Mouse (Mus musculus): ENCODE results near the gene Ank3.
"Not testable (repeated sequence)": the region's sequence is repeated elsewhere in the genome, so short reads cannot be mapped to it uniquely, and the experiment has no call there.

Ank3 gene

DNA sequence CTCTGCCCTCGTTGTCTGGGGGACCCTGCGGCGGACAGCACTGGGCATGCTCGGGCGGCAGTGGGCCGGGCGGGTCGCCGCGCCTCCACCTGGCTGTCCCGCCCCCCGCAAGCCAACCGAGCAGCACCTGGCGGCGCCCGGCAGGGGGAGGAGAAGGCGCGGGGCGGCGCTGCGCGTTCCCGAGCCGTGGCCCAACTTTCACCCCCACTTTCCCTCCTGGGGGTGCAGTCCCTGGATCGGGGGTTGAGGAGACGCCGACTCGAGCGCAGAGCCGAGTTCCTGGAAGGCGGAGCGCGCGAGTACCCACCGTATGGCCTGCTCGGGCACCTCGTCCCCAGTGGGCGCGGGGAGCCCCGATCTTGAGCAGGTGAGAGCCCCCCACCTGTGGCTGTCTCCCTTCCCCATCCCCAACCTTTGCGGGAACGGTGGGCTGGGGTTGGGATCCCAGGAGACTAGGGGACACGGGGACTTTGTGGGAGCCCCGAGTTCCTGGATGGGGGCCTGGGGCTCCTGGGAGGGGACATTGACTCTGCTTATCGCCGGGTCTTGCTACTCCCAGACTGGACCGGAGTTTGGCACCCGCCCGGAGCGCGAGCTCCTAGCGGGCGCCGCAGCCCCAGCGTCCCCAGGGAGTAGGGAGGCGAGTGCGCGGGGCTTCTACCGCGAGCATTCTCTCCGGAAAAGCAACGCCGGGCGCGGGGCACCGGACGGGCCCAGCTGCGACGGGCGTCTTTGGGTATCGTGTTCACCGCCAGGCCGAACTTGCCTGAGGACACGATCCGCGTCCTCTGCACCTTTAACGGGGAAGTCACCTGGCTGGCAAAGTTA is at the start of gene Ank3:
Gene Ank3 (plus strand): TSS at position 11 of the 828 bp plus-strand sequence.
- Histone ChIP-seq H3K36me3 (ENCODE audit: control insufficient read depth, insufficient read depth, low read length, poor library complexity, severe bottlenecking) (no peaks in the 10 kb centered on the region), H3K27me3 (ENCODE audit: control insufficient read depth, insufficient read depth, low read length, poor library complexity, severe bottlenecking) (no peaks in the 10 kb centered on the region)
- no peak for DNase-seq (ENCODE audit: low read depth, low spot score)

GRCm38 (mm10) chr10:69351071-69351841 is 47.3 kb upstream of the Ank3 start:
- H3K36me3 ChIP-seq (ENCODE audit: control insufficient read depth, insufficient read depth, low read length, poor library complexity, severe bottlenecking): no peaks in the 10 kb centered on the region
- DNase-seq (ENCODE audit: low read depth, low spot score): peak; percentile 4
- H3K27me3 ChIP-seq (ENCODE audit: control insufficient read depth, insufficient read depth, low read length, poor library complexity, severe bottlenecking): no peaks in the 10 kb centered on the region

- DNase-seq (ENCODE audit: low read depth, low spot score): no peak
- no peaks in the 10 kb centered on the region for H3K36me3 ChIP-seq (ENCODE audit: control insufficient read depth, insufficient read depth, low read length, poor library complexity, severe bottlenecking)
Observed at GRCm38 (mm10) chr10:69351842-69352211, 46.7 kb upstream of the Ank3 start.

GRCm38 (mm10) chr10:69352212-69353085 is 46.1 kb upstream of the Ank3 start, which contains the start of gene Cdk1:
TSS of gene Cdk1 (minus strand) at chr10:69352938.
- no peaks in the 10 kb centered on the region for H3K36me3 ChIP-seq (ENCODE audit: control insufficient read depth, insufficient read depth, low read length, poor library complexity, severe bottlenecking)
- peak; percentile 88 for DNase-seq (ENCODE audit: low read depth, low spot score)
- no peaks in the 10 kb centered on the region for H3K27me3 ChIP-seq (ENCODE audit: control insufficient read depth, insufficient read depth, low read length, poor library complexity, severe bottlenecking)

More at GRCm38 (mm10) chr10:69351842-69352211, 46.7 kb upstream of the Ank3 start:
- H3K27me3 ChIP-seq (ENCODE audit: control insufficient read depth, insufficient read depth, low read length, poor library complexity, severe bottlenecking): no peaks in the 10 kb centered on the region

GRCm38 (mm10) chr10:69353086-69353479 is 45.5 kb upstream of the Ank3 start:
- H3K36me3 ChIP-seq (ENCODE audit: control insufficient read depth, insufficient read depth, low read length, poor library complexity, severe bottlenecking); H3K27me3 ChIP-seq (ENCODE audit: control insufficient read depth, insufficient read depth, low read length, poor library complexity, severe bottlenecking); DNase-seq (ENCODE audit: low read depth, low spot score): not testable (repeated sequence)

DNA sequence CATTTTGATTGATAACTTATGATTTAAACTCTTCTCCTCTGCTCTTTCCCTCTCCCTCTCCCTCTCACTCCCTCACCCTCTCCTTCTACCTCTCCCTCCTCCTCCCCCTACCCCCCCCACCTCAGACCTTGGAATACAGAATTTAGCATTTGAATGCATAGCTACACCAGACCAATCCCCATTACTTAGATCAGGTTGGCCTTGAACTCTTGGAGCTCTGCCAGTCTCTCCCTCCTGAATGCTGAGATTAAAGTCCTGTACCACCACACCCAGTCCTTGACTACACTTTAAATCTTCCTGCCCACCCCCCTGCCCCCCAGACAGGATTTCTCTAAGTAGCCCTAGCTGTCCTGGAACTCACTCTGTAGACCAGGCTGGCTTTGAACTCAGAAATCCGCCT is 38.9 kb upstream of the Ank3 start:
- H3K27me3 ChIP-seq (ENCODE audit: control insufficient read depth, insufficient read depth, low read length, poor library complexity, severe bottlenecking): no peaks in the 10 kb centered on the region

GRCm38 (mm10) chr10:69366208-69366607 is 32.4 kb upstream of the Ank3 start:
- no peaks in the 10 kb centered on the region for H3K36me3 ChIP-seq (ENCODE audit: control insufficient read depth, insufficient read depth, low read length, poor library complexity, severe bottlenecking)
- H3K27me3 ChIP-seq (ENCODE audit: control insufficient read depth, insufficient read depth, low read length, poor library complexity, severe bottlenecking): no peaks in the 10 kb centered on the region
- no peak for DNase-seq (ENCODE audit: low read depth, low spot score)

More for the DNA sequence above, 38.9 kb upstream of the Ank3 start:
- DNase-seq (ENCODE audit: low read depth, low spot score): no peak
- H3K36me3 ChIP-seq (ENCODE audit: control insufficient read depth, insufficient read depth, low read length, poor library complexity, severe bottlenecking): no peaks in the 10 kb centered on the region

GRCm38 (mm10) chr10:69366877-69367387 is 31.6 kb upstream of the Ank3 start:
- H3K27me3 ChIP-seq (ENCODE audit: control insufficient read depth, insufficient read depth, low read length, poor library complexity, severe bottlenecking): no peaks in the 10 kb centered on the region
- peak; percentile 49 for DNase-seq (ENCODE audit: low read depth, low spot score)

GRCm38 (mm10) chr10:69369321-69369720 is 29.3 kb upstream of the Ank3 start:
- Histone ChIP-seq H3K36me3 (ENCODE audit: control insufficient read depth, insufficient read depth, low read length, poor library complexity, severe bottlenecking) (no peaks in the 10 kb centered on the region), H3K27me3 (ENCODE audit: control insufficient read depth, insufficient read depth, low read length, poor library complexity, severe bottlenecking) (no peaks in the 10 kb centered on the region)
- DNase-seq (ENCODE audit: low read depth, low spot score): no peak

More at GRCm38 (mm10) chr10:69366877-69367387, 31.6 kb upstream of the Ank3 start:
- H3K36me3 ChIP-seq (ENCODE audit: control insufficient read depth, insufficient read depth, low read length, poor library complexity, severe bottlenecking): no peaks in the 10 kb centered on the region

GRCm38 (mm10) chr10:69371441-69371840 is 27.1 kb upstream of the Ank3 start:
- DNase-seq (ENCODE audit: low read depth, low spot score): peak; percentile 41
- H3K36me3 ChIP-seq (ENCODE audit: control insufficient read depth, insufficient read depth, low read length, poor library complexity, severe bottlenecking): no peaks in the 10 kb centered on the region
- no peaks in the 10 kb centered on the region for H3K27me3 ChIP-seq (ENCODE audit: control insufficient read depth, insufficient read depth, low read length, poor library complexity, severe bottlenecking)

GRCm38 (mm10) chr10:69372061-69372460 is 26.5 kb upstream of the Ank3 start:
- DNase-seq (ENCODE audit: low read depth, low spot score): no peak
- H3K36me3 ChIP-seq (ENCODE audit: control insufficient read depth, insufficient read depth, low read length, poor library complexity, severe bottlenecking): no peaks in the 10 kb centered on the region
- H3K27me3 ChIP-seq (ENCODE audit: control insufficient read depth, insufficient read depth, low read length, poor library complexity, severe bottlenecking): no peaks in the 10 kb centered on the region

- H3K27me3 ChIP-seq (ENCODE audit: control insufficient read depth, insufficient read depth, low read length, poor library complexity, severe bottlenecking): no peaks in the 10 kb centered on the region
- DNase-seq (ENCODE audit: low read depth, low spot score): no peak
- H3K36me3 ChIP-seq (ENCODE audit: control insufficient read depth, insufficient read depth, low read length, poor library complexity, severe bottlenecking): no peaks in the 10 kb centered on the region
Observed at GRCm38 (mm10) chr10:69373796-69374550, 24.6 kb upstream of the Ank3 start.

DNA sequence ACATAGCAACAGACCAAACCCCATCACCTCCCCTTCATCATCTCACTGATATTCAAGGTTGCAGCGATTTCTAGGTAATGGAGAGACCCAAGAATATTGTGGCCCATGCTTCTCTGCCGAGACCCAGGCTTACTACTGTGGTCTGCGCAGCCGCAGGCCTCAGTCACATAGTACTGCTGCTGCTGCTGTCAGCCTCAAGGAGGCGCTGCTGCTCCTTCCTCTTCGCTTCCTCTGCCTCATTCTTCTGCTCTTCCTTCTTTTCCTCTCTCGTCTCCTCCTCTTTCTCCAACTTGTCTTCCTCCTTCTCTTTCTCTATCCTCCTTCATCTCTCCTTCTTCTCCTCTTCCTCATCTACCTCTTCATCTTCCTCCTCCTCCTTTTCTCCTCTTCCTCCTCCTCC is 23.4 kb upstream of the Ank3 start:
- Histone ChIP-seq H3K36me3 (ENCODE audit: control insufficient read depth, insufficient read depth, low read length, poor library complexity, severe bottlenecking) (no peaks in the 10 kb centered on the region), H3K27me3 (ENCODE audit: control insufficient read depth, insufficient read depth, low read length, poor library complexity, severe bottlenecking) (no peaks in the 10 kb centered on the region)
- no peak for DNase-seq (ENCODE audit: low read depth, low spot score)

DNA sequence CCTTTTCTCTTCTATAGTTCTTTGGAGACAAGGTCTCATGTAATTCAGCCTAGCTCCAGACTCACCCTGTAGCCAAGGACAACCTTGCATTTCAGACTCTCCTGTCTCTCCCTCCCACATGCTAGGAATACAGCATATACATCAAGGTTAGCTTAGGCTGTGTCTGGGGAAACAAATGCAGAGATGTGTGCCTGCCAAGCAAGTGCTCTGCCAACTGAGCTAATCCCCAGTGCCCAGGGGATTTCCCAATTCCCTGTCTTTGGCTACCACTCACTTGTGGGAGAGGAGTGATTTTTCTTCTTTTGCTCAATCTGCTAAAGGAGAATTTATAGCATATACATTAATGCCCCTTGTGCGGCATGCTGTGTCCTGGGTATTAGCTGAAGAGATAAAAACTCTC is 15.4 kb upstream of the Ank3 start:
- DNase-seq (ENCODE audit: low read depth, low spot score): no peak
- Histone ChIP-seq H3K36me3 (ENCODE audit: control insufficient read depth, insufficient read depth, low read length, poor library complexity, severe bottlenecking) (no peaks in the 10 kb centered on the region), H3K27me3 (ENCODE audit: control insufficient read depth, insufficient read depth, low read length, poor library complexity, severe bottlenecking) (no peaks in the 10 kb centered on the region)

All from splenic B cell, adult 2 months (primary cell).